Mouse (Mus musculus): ENCODE measurements at regions not wholly inside any gene's neighbourhood (a gene's known extent, or its start where the extent isn't known, plus 50 kb on each side); places are given as distances from the start of the nearest gene placed in this dataset.

- Histone ChIP-seq H3K27ac (replicated peaks; ENCODE audit: low read depth, low read length) (no peak overlapping the region), H3K36me3 (ENCODE audit: control insufficient read depth, insufficient read depth, low read length) (no peaks in the 10 kb centered on the region), H3K9me3 (ENCODE audit: control insufficient read depth, low read length) (no peaks in the 10 kb centered on the region), H3K9ac (ENCODE audit: low read depth, low read length) (no peak overlapping the region), H3K4me2 (ENCODE audit: low read depth, low read length) (no peak overlapping the region), H3K4me1 (ENCODE audit: control insufficient read depth, insufficient read depth, low read length) (no peaks in the 10 kb centered on the region), H3K4me3 (ENCODE audit: low read depth, low read length) (no peak overlapping the region), H3K27me3 (replicated peaks; ENCODE audit: control insufficient read depth, insufficient read depth, low read length) (no peaks in the 10 kb centered on the region)
- 84% methylated on average over 7 of the region's 7 CpGs for WGBS
- no peak for DNase-seq (ENCODE audit: low spot score)
- no peak for ATAC-seq (ENCODE audit: low read depth)
Observed at GRCm38 (mm10) chr10:70713306-70713705, 57.5 kb upstream of the Phyhipl start.

- WGBS: 48% methylated on average over 3 of the region's 3 CpGs
- H3K4me2 ChIP-seq (ENCODE audit: low read depth, low read length): no peak overlapping the region
- no peaks in the 10 kb centered on the region for H3K27me3 ChIP-seq (replicated peaks; ENCODE audit: control insufficient read depth, insufficient read depth, low read length)
- no peaks in the 10 kb centered on the region for H3K9me3 ChIP-seq (ENCODE audit: control insufficient read depth, low read length)
- no peak overlapping the region for H3K9ac ChIP-seq (ENCODE audit: low read depth, low read length)
- DNase-seq (ENCODE audit: low spot score): no peak
- no peak for ATAC-seq (ENCODE audit: low read depth)
- no peaks in the 10 kb centered on the region for H3K4me1 ChIP-seq (ENCODE audit: control insufficient read depth, insufficient read depth, low read length)
- H3K36me3 ChIP-seq (ENCODE audit: control insufficient read depth, insufficient read depth, low read length): no peaks in the 10 kb centered on the region
- no peak overlapping the region for H3K4me3 ChIP-seq (ENCODE audit: low read depth, low read length)
- H3K27ac ChIP-seq (replicated peaks; ENCODE audit: low read depth, low read length): no peak overlapping the region
Observed at GRCm38 (mm10) chr10:70708806-70709205, 53.0 kb upstream of the Phyhipl start.

Data from embryonic facial prominence, embryonic 14.5 days (tissue).